Comparison of ENCODE assay signal across 10 mouse cellular contexts in the genomic region with DNA sequence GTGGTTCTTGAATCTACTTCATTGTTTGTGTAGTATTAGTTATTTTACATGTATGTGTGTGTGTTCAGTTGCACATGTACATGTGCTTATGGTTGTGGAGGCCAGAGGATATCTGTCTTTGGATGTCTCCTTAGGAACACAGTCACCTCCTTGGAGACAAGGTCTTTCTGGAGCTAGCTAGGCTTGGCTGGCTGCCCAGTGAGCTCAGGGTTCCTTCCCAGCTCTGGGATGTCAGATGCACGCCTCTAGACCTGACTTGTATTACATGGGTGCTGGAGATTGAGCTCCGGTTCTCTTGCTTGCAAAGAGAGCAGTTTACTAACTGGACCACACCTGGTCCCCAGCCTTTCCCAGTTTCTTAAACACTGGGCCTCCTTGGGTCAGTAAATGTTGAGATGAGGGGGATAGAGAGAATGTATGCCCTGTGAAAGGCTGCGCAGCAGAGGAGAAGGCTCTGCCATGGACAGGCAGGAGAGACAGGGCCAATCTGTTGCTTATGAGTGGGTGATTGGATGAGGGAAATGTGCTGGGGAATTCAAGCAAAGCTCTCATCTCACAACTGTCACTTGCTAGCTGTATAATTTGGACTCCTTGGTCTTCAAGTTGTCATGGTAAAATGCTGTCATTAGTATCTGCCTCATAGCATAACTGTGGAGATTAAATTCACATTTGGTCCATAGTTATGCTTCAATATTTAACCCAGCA. TPM values are rescaled to one million over a fixed set of nuclear protein-coding genes. Genes with fewer than 3 reads are reported as not detected.
DNase-seq lines count a peak whose midpoint lies in the region; ATAC-seq lines count a peak whose summit lies in the region.
"Had no signal": no experiment of that assay in that cellular context is flagged by ENCODE, and none has a peak within 500 bp of the region (broad histone marks: within the 10 kb centered on the region; RNA-seq: fewer than 3 reads in every experiment).

No protein-coding gene starts in this region.

- peak; percentile 50 for DNase-seq in cerebellum, adult 11-12 months
- DNase-seq in cerebellum, adult 9-11 months, result no peak
- peak; percentile 17 to 68 for DNase-seq in layer of hippocampus, adult 18-20 months (ENCODE audit: low spot score in 2 of 2)
- no peak for DNase-seq in layer of hippocampus, postnatal 25 days (ENCODE audit: extremely low spot score in 1 of 2, low spot score in 1 of 2)
- peak; percentile 44 for DNase-seq in adipocyte (ENCODE audit: low spot score)
- peak; percentile 78 for DNase-seq in kidney, postnatal 10 days
- DNase-seq in T-cell, adult 2 months (ENCODE audit: low spot score), result no peak

- no peak overlapping the region for H3K9ac ChIP-seq in forebrain, embryonic 12.5 days
- H3K9ac ChIP-seq: forebrain, embryonic 15.5 days had no signal

- 0 out of 2 replicates have a peak, but pooled peaks cover 3% of the 10 kb centered on the region for H3K27me3 ChIP-seq in forebrain, embryonic 12.5 days
- H3K27me3 ChIP-seq: forebrain, embryonic 15.5 days had no signal

- H3K36me3 ChIP-seq in forebrain, embryonic 12.5 days (replicated peaks), result no peaks in the 10 kb centered on the region
- H3K36me3 ChIP-seq: forebrain, embryonic 15.5 days had no signal

- H3K4me2 ChIP-seq in forebrain, embryonic 12.5 days, result no peak overlapping the region
- H3K4me2 ChIP-seq: forebrain, embryonic 15.5 days had no signal

- H3K4me3 ChIP-seq in forebrain, embryonic 12.5 days (replicated peaks), result no peak overlapping the region
- H3K4me3 ChIP-seq: forebrain, embryonic 15.5 days had no signal

- no peaks in the 10 kb centered on the region for H3K4me1 ChIP-seq in forebrain, embryonic 12.5 days

- no peak for ATAC-seq in forebrain, embryonic 12.5 days (ENCODE audit: low FRiP score)
- ATAC-seq: forebrain, embryonic 15.5 days had no signal

- 83% methylated on average over 3 of the region's 3 CpGs for WGBS in forebrain, embryonic 12.5 days

- H3K27ac ChIP-seq in forebrain, embryonic 12.5 days, result no peak overlapping the region
- H3K27ac ChIP-seq: forebrain, embryonic 15.5 days; macrophage had no signal

- H3K9me3 ChIP-seq in forebrain, embryonic 12.5 days, result no peaks in the 10 kb centered on the region
- H3K9me3 ChIP-seq: forebrain, embryonic 15.5 days had no signal

RNA-seq across cellular contexts. Expression of a gene that starts 35.3 kb away (rescaled TPM):
- 1 to 10 TPM; 5.6 to 5.7 TPM for total RNA-seq in layer of hippocampus, adult 18-20 months (2021)
- 1 to 10 TPM; 4.1 to 4.6 TPM for total RNA-seq in layer of hippocampus, postnatal 25 days (2021)
- polyA plus RNA-seq in forebrain, embryonic 12.5 days (2016; fragmentation: Nextera tagmentation; extraction: Ambion mirVana), result 2.9 and 4.6 TPM in 2 replicates
- polyA plus RNA-seq: macrophage had no signal

Comparison
In these comparisons a context has a peak if more than half of its experiments do, and no peak if none do; other contexts are left out.
1. DNase-seq: peak in cerebellum, adult 11-12 months (single experiment), layer of hippocampus, adult 18-20 months (2 of 2), adipocyte (single experiment) and kidney, postnatal 10 days (single experiment); none in cerebellum, adult 9-11 months (single experiment), layer of hippocampus, postnatal 25 days (0 of 2) and T-cell, adult 2 months (single experiment).